Mouse (Mus musculus) urinary bladder, postnatal 14 days (tissue): ENCODE results near the gene Tesmin.
A peak's percentile ranks its signal among the peaks of the same experiment; 100 is the strongest.

Experiments used
- DNase-seq: peaks from one replicate; pipeline ENCODE4 v3.0.0; 2021; ENCODE audit warnings: low spot score

Tesmin gene

DNA sequence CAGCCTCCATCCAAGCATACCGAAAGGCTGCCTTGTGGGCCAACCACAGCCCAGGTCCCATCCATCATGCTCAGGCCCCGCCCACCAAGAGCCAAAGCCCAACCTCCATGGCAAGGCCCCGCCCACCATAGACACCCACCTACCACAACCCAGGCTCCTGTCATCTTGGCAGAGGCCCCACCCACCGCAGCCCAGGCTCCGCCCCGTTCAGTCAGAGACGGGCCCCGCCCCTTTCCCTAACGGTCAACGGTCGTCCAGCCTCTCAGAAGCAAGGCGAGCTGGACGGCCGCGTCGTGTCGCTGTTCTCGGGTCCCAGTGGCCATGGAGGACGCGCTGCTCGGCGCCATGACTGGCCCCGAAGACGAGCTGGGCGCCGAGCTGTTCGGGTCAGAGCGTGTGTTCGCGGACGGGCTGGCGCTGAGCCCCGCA, at the start of gene Tesmin:
Gene Tesmin (plus strand): TSS at position 229 of the 429 bp plus-strand sequence.
- peak; percentile 87 for DNase-seq

DNA sequence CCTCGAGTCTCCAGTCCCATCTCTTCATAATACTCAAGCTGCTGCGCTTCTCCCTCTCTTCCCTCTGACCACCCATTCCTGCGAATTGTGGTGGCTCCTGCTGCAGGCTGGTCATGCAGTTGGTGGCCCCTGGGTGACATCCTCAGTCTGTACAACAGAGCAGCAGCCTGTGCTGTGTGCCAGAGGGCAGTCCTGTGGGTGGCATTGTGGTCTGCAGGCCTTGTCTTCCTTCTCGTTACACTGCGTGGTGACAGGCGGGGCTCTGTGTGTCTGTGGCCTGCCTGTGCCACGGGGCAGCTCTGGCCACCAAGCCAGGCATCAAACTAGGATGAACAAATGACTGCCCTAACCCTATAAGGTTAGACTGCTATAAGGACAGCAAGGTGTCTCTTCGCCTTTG, 49.5 kb upstream of the Tesmin start:
- DNase-seq: no peak

DNA sequence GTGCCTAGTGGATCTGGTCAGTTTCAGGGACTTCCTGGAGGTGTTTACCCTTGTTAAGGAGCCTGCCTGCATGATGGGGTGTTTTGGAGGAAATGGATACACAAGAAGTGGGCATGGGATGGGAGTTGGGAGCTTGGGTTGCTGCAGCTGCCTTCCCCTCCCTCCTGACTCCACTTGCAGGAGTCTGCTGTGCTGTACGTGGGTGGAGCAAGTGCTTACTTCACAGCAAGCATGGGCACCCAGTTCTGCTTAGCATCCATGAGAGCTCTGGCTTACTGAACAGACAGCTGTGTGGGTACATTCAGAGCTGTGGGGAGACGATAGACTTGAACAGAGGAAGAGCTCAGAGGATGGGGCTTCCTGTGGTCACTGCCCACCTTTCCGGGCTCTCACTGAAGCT, 47.6 kb upstream of the Tesmin start:
- no peak for DNase-seq

DNA sequence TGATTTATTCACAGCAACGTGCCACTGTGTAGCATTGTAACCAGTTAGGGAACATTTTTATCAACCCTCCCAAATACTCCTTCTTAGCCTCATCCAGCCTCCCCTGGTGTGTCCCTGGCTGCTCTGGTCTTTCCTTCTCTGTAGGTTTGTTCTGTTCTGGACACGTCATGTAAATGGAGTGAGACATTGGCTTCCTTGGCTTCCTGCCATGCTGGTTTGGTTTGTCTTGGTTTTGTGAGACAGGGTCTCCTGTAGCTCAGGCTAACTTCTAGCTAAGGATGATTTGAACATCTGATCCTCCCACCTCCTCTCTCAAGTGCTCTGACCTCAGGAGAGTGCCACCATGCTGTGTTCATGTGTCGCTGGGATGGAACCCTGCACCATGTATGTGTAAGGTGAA, 44.7 kb upstream of the Tesmin start:
- DNase-seq: no peak

DNA sequence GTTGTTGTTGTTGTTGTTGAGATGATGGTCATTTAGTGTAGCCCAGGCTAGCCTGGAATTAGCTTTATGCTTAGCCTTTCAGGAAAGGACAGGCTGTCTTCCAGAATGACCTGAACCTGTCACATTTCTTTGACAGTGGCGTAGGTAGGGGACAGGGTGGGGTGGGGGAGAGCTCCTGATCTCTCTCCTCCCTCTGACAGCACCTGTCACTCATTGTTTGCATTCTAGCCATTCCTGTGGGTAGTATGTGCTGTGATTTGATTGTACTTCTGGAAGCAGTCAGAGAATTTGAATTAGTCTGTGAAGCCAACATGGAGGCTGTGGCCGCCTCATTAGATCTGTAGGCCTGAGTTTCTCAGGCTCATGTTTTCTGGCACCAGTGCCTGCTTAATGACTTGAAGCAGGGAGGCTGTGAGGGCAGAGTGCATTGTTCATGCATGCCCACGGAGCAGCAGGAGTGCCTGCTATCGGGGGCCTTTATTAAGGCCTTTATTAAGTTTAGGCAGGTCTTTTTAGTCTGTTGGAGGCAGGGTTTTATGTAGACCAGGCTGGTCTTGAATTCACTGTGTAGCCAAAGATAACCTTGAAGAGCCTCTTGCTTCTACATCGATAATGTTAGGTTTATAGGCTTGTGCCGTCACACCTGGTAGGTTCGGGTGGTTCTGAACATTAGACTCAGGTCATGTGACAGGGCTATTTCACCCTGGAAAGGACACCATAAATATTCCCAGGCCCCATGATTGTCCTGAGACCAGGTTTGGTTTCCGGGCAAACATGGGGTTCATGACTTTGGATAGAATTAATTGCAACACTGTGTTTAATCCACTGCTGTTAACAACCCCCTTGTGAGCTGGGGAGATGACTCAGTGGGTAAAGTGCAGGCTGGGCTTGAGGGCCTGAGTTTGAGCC, 43.8 kb upstream of the Tesmin start:
- DNase-seq: no peak

DNA sequence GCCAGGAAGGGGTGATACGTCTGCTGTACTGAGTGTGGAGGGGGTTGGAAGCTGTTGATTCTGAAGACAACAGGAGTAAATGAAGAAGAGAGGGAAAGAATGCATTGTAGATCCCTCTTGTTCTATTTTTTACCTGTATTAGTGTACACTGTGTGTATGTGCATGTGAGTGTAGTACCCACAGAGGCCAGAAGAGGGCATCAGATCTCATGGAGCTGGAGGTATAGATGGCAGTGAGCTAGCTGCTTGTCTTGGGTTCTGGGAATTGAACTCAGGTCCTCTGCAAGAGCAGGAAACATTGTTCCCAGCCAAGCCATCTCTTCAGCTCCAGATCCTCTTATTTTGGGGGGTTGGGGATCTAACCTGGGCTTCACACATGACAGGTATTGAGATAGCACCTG, 40.9 kb upstream of the Tesmin start:
- no peak for DNase-seq

DNA sequence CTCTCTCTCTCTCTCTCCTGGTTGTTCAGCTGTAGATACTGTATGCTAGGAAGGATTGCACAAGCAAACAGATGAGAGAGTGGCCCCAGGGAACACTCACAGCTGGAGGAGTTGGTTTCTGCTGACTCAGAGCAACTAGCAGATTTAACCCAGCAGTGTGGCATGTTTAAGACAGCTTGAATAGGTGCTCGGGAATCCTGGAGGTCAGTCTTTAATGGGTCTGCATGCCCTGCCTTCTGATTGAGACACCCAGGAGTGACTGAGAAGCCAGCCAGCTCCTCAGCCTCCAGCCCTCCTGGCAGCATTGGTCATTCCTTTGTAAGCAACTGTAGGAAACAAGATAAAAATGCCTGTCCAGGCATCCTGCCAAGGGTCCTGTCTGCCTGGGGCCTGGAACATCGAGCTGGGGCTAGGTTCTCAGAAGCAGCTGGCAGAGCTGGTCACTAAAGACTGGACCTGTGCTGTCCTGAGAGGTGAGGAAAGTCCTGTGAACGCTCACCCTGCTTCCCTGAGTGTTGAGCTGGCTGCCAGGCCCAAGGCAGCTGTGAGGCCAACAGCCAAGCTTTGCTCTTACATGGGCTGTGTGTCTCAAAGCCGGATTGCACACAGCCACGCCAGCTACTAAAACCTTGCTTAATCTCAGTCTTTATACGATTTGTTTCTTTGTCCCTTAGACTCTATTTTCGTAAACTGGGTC, 35.1 kb upstream of the Tesmin start:
- DNase-seq: peak; percentile 75

DNA sequence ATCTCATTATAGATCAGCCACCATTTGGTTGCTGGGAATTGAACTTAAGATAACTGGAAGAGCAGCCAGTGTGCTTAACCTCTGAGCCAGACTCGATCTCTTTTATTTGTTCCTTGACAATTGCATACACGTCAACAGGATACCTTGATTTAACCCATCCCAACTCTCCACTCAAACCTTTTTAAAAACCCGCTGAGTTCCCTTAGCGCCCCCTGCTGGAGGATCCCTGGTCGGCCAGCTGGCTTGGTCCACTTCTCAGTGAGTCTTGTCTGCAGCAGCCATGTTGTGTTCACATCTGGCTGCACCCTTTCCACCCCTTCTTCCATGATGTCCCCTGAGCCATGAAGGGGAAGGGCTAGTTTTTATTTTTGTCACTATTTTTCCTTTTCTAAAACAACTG, 33.6 kb upstream of the Tesmin start:
- no peak for DNase-seq

DNA sequence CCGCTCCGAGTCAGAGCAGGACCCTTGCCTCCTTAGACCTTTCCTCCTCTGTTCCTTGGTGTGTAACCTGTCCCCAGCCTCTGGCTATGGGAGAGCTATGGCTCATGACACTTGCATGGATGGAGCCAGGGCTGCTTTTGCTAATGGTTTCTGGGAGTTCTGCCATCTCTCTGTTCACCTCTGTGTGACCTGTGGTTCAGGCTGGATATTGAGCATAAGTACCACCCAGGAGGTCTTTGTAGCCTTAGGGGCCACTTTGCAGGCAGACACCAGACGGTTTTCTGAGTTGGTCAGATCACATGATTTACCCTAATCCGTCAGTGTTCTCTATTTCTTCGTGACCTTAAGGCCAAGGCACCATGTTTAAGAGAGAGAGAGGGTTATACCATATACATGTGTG, 32.1 kb upstream of the Tesmin start:
- DNase-seq: no peak

DNA sequence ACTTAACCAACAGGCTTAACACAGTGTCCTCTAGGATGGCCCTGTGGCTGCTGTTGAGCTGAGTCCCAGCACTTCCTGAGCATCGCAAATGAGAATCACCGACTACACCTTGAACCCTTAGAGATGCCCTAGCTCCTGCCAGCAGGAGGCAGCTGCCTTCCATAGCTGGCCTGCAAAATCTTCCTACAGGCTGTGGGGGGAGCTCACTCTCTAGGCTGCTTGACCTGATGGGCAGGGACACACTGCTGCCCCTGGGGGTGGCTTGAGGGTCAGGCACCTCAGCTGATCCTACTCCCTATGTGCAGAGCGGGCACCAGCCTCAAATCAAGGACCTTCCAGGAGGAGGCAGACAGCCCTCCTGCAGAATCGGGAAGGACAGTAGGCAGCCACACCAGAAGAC, 31.0 kb upstream of the Tesmin start:
- no peak for DNase-seq

DNA sequence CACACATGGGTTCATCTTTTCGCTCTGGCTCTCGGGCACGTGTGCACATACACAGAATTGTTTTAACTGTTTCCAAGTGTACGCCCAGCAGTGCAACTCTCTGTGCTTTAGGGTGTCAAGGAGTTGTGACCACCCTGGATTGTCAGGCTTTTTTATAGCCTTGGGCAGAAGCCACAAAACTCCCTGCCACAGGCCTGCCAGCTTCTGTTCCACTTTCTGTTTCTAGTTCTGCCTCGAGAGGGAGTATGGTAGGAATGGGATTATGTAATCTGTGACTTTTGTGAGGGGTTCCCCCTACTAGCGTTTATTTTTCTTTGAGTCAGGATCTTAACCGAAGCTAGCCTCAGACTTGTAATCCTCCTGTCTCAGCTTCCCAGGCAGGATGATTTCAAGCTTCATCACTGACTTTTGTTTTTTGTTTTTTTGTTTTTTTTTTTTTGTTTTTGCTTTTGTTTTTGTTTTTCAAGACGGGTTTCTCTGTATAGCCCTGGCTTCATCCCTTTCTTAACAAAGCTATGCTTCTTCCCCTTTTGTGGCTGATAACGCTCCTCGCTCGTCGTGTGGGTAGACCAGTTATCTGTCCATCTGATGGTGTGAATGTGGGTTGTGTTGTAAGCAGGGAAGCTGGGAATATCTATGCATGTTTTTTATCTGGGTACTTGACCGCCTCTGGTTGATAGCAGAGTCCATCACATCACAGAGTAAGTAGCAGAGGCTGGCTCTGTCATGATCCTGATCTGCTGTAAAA, 28.6 kb upstream of the Tesmin start:
- no peak for DNase-seq

DNA sequence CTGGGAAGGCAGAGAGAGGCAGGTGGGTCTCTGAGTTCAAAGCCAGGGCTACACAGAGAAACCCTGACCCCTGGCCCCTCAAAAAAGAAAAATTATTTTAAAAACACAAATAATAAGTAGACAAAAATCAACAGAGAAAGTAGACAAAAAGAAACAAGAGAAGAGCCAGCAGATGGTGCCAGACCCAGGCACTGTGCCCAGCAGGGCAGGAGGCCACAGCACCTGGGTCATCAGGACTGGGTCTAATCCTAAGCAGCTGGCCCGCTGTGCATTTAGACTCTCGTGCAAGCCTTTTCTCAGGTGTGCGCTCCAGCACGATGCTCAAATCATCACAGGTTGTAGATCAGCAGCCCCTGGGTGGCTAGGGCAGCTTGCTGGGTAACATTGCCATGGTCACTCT, 25.1 kb upstream of the Tesmin start:
- DNase-seq: no peak

DNA sequence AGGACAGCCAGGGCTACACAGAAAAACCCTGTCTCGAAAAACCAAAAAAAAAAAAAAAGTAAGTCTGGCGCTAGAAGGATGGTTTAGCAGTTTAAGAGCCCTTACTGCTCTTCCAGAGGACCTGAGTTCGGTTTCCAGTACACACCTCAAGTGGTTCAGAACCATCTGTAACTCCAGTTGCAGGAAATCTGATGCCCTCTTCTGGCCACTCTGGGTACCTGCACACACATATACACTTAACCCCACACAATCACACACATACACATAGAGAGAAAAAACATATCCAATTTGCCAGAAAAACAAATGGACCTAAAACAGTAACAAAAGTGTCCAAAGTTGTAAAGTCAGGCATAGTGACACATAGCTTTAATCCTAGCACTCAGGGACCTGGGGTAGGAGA, 23.6 kb upstream of the Tesmin start:
- DNase-seq: no peak

DNA sequence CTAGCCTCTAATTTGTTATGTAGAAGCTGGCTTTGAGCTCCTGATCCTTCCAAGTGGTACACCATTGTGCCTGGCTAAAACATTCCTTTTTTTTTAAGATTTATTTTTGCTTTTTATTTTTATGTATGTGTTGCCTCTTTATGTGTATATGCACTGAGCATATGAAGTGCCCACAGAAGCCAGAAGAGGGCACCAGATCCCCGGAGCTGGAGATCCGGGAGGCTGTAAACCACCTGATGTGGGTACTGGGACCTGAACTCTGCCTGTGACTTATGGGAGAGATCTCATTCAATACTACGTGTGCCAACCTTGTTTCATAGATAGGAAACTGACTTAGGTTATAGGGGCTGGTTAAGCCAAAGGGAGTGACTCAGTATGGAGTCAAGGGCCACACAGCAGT, 20.4 kb upstream of the Tesmin start:
- no peak for DNase-seq

DNA sequence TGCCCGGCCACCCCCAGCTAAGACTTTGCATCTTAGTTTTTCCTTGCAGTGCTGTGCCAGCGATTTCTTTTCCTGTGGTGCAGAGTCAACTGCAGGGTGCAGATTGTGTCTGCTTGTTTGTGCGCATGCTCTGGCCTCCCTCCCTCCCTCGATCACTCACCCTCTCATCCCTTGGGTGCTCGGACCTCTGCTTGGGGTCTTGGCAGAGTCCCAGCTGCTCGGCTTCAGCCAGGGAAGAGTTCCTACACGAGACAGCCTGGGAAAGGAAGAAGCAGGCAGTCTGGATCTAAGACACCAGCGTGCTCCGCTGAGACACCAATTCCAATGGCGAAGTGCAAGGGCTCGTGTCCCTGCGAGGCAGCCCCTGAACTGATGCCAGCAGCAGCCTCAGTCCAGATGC, 15.3 kb upstream of the Tesmin start:
- no peak for DNase-seq

DNA sequence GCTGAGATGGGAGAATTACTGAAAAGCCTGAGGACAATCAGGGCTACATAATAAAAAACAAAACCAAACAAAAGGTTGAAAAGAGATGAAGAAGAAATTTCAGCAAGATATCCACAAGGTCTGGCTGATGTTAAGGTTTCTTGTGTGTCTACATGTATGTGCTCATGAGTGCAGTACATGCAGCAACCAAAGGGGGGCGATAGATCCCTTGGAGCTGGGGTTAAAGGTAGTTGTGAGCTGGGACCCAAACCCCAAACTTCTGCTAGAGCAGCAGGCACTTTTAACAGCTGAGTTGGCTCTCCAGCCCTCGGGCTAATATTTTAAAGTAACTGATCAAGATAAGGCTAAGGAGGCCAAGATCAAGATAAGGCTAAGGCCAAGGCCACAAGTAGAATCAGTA, 14.6 kb upstream of the Tesmin start:
- DNase-seq: no peak

DNA sequence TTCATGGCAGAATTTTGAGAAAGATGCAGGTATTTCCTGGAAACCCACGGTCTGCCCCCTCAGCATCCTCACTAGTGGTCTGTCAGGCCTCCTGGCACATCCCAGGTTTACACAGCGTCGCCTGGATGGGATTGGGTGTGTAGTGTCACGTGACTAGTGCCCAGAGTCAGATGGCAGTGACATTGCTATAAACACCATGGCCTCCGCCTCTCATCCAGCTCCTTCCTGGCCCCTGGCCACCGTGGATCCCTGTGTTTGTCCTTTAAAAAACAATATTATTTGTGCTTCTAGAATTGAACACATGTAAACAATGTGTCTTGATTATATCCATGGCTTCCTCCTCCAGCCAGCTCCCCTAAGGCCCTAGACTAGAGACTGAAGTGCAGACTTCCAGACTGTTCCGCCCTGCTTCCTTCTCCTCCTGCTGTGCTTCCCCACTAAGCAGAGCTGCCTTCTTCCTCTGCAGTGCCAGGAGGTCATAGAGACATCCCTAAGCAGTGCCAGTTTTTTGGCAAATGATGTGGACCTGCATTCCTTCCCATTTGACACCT, 12.6 kb upstream of the Tesmin start:
- no peak for DNase-seq

DNA sequence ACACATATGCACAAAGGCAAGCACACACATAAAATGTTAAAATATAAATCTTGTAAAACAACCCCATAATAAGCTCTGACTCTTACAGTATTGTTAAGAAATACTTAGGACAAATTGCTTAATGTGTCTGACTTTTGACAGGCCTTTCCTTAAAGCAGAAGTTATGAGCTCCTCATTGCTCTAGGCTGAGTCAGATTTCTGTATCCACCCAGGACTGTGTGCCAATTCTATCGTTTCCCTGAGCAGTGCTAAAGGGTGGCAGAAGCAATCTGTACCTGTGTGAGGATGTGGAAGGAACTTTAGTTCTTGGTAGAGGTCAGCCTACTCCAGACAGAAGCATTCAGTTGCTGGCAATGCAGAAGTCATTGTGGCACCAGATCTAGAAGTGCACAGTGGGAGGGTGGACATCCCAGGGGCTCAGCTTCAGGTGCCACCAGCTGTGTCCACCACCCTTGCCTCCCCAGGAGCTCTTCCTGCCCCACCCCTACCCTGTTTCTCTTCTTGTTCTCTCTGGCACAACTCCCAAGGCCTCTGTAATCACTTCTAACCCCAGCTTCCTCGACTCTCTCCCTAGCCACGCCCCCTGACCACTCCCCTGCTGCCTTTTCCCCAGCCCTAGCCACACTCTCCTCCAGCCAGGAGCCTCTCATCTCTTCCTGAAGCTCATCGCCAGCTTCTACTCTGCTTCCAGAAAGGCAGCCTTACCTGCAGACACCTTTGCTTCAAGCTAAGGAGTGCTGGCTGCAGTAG, 11.5 kb upstream of the Tesmin start:
- DNase-seq: peak; percentile 50

DNA sequence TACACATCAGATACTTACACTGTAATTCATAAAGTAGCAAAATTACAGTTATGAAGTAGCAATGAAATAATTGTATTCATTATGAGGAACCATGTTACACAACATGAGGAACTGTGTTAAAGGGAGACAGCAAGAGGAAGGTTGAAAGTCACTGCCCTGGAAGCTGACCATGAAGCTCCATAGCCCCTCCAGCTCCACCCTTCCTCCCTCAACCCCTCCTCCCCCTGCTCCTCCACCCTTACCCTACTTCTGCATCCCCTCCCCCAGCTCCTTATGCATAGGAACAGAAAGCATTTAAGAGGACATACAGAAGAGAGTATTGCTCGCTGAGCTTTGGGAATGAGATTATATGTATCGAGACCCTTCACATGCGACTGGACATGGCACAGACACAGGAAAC, 10.0 kb upstream of the Tesmin start:
- no peak for DNase-seq

DNA sequence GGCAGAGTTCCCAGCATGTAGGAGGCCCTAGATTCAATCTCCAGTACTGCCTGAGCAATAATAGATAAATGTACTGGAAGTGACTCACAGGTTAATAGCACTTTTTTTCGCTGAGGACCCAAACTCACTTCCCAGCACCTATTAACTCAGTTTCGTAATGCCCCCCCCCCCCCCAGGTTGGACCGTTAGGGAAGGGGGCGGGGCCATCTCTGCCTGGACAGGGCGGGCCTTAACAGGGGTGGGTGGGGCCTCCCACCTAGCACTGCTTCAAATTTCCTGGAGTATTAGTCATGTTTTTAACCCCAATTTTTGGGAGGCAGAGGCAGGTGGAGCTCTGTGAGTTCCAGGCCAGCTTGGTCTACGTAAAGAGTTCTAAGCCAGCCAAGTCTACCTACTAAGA, 596 bp upstream of the Tesmin start:
- no peak for DNase-seq

DNA sequence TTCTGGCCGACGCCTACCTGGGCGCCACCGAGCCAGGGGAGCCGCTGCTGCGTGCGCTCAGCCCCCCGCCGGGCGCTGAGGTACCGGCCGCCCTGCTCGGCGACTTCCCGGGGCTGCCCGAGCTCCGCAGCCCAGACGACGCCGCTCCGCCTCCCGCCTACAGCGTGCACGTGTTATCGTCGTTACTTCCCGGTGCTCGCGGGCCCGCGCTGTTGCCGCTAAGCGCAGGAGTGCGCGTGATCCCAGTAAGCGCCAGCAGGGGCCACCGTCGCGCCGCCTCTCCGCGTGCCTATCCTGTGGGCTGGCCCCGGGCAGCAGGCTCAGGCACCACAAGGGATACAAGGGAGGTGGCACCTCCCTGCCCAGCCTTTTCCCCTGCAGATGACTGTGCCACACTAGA, 432 bp downstream of the Tesmin start:
- DNase-seq: peak; percentile 92

DNA sequence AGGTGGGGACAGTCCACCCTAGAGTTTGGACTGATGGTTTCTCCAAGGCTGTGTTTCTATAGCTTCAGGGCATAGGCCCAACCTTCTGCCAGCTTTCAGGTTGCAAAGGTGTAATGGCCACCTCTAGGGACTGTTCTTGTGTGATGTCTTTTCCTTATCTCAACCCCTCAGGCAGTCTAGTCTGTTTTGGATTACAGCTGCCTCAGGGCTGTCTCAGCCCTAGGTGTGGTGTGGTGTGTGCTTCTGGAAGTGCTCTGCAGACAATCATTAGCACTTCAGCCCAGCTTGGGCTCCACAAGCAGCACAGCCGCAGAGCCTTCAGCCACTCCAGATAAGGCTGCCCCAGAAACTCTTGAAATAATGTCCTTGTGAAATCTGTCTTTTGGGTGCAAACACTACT, 3.7 kb downstream of the Tesmin start:
- no peak for DNase-seq
